Mouse (Mus musculus) right cerebral cortex, postnatal 4 days (tissue): ENCODE results near the gene Cdk7.
A peak's percentile ranks its signal among the peaks of the same experiment; 100 is the strongest.

Source experiments
- DNase-seq: peaks from one replicate; pipeline ENCODE4 v3.0.0-alpha.2; 2022

The Cdk7 gene

GRCm38 (mm10) chr13:100724051-100724754, 6.5 kb downstream of the Cdk7 start:
- DNase-seq, result no peak

- DNase-seq, result no peak
Measured at GRCm38 (mm10) chr13:100721656-100722055, 9.1 kb downstream of the Cdk7 start.

GRCm38 (mm10) chr13:100715467-100715866, 15.3 kb downstream of the Cdk7 start:
- no peak for DNase-seq

GRCm38 (mm10) chr13:100706206-100706605, 24.5 kb downstream of the Cdk7 start:
- DNase-seq, result no peak

GRCm38 (mm10) chr13:100703468-100703867, 27.3 kb downstream of the Cdk7 start:
- no peak for DNase-seq

- DNase-seq, result no peak
Measured at GRCm38 (mm10) chr13:100698866-100699265, 31.9 kb downstream of the Cdk7 start.

- no peak for DNase-seq
Measured at GRCm38 (mm10) chr13:100697541-100697940, 33.2 kb downstream of the Cdk7 start.

GRCm38 (mm10) chr13:100687513-100687912, 43.2 kb downstream of the Cdk7 start:
- DNase-seq, result no peak

GRCm38 (mm10) chr13:100684355-100684754, 46.4 kb downstream of the Cdk7 start:
- DNase-seq, result no peak

- no peak for DNase-seq
Measured at GRCm38 (mm10) chr13:100682837-100683236, 47.9 kb downstream of the Cdk7 start.

- no peak for DNase-seq
Measured at GRCm38 (mm10) chr13:100681615-100682014, 49.1 kb downstream of the Cdk7 start.

- DNase-seq, result no peak
Measured at GRCm38 (mm10) chr13:100675936-100676635, 54.7 kb downstream of the Cdk7 start.

- no peak for DNase-seq
Measured at GRCm38 (mm10) chr13:100670181-100670741, 60.5 kb downstream of the Cdk7 start.

- peak; percentile 15 for DNase-seq
Measured at GRCm38 (mm10) chr13:100669291-100670022, 61.3 kb downstream of the Cdk7 start, which contains the start of gene Ccdc125. Gene Ccdc125, plus strand, starts transcription at chr13:100669717.

- DNase-seq, result peak; percentile 65
Measured at GRCm38 (mm10) chr13:100659864-100660456, 70.8 kb downstream of the Cdk7 start.

GRCm38 (mm10) chr13:100658091-100658490, 72.6 kb downstream of the Cdk7 start:
- DNase-seq, result no peak
